Mouse (Mus musculus): Measurements from ENCODE around the gene Erp27. TPM values are rescaled to one million over a fixed set of nuclear protein-coding genes. Genes with fewer than 3 reads are reported as not detected.
A peak's percentile ranks its signal among the peaks of the same experiment; 100 is the strongest.

Gene Erp27
- polyA plus RNA-seq, 1 experiment from 2014 or later = 0.34 TPM

DNA sequence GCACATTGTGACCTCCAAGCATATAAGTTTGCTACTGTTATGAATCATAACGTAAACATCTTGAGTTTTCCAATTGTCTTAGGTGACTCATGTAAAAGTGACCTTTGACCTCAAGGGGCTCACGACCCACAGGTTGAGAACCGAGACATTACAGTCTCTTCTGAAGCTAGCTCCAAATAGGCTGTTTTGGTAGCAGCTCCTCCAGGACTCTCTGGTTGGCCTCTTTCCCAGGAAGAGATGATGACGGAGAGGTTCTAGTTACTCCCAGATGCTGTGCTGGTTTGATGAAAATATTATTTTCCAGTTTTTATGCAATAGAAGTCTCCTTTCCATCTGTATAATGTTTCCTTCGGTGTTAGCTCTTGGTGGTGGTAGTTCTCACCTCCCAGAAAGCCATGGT lies 53.1 kb downstream of the Erp27 start:
- WGBS = 79% methylated on average over 5 of the region's 5 CpGs
- no peaks in the 10 kb centered on the region for H3K9me3 ChIP-seq (ENCODE audit: control insufficient read depth, low read length)
- H3K9ac ChIP-seq (ENCODE audit: low read depth, low read length) = no peak overlapping the region
- DNase-seq (ENCODE audit: low spot score) = no peak
- H3K4me2 ChIP-seq (replicated peaks; ENCODE audit: low read depth, low read length) = no peak overlapping the region
- no peak overlapping the region for H3K4me3 ChIP-seq (ENCODE audit: low read depth, low read length)
- H3K27ac ChIP-seq (ENCODE audit: low read depth, low read length) = no peak overlapping the region
- no peaks in the 10 kb centered on the region for H3K27me3 ChIP-seq (ENCODE audit: control insufficient read depth, insufficient read depth, low read length)
- ATAC-seq (ENCODE audit: low FRiP score) = no peak
- H3K36me3 ChIP-seq (ENCODE audit: control insufficient read depth, insufficient read depth, low read length) = no peaks in the 10 kb centered on the region
- H3K4me1 ChIP-seq (replicated peaks; ENCODE audit: control insufficient read depth, insufficient read depth, low read length) = no peaks in the 10 kb centered on the region

DNA sequence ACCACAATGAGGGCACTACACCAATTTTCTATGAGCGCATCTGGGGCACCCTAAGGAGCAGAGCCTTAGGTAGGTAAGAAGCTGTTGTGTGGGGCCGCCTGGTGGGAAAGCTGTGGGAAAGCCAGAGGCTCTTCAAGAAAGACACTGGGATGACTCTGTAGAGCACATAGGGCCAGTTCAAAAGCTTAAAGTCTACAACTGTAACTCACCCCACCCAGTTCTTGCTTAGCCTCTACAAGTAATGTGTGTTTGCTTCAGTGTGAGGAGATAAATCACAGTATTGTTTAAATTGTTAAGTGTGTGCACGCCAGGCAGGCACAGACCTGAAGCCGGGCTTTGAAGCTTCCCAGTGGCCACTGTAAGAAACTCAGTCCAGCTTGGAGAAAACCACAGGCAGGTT lies 55.8 kb downstream of the Erp27 start:
- no peak overlapping the region for H3K4me3 ChIP-seq (ENCODE audit: low read depth, low read length)
- no peak overlapping the region for H3K27ac ChIP-seq (ENCODE audit: low read depth, low read length)
- H3K36me3 ChIP-seq (ENCODE audit: control insufficient read depth, insufficient read depth, low read length) = no peaks in the 10 kb centered on the region
- DNase-seq (ENCODE audit: low spot score) (no peak), ATAC-seq (ENCODE audit: low FRiP score) (no peak)
- H3K4me2 ChIP-seq (replicated peaks; ENCODE audit: low read depth, low read length) = no peak overlapping the region
- no peaks in the 10 kb centered on the region for H3K4me1 ChIP-seq (replicated peaks; ENCODE audit: control insufficient read depth, insufficient read depth, low read length)
- no peak overlapping the region for H3K9ac ChIP-seq (ENCODE audit: low read depth, low read length)
- no peaks in the 10 kb centered on the region for H3K27me3 ChIP-seq (ENCODE audit: control insufficient read depth, insufficient read depth, low read length)
- 89% methylated on average over 4 of the region's 4 CpGs for WGBS
- no peaks in the 10 kb centered on the region for H3K9me3 ChIP-seq (ENCODE audit: control insufficient read depth, low read length)

DNA sequence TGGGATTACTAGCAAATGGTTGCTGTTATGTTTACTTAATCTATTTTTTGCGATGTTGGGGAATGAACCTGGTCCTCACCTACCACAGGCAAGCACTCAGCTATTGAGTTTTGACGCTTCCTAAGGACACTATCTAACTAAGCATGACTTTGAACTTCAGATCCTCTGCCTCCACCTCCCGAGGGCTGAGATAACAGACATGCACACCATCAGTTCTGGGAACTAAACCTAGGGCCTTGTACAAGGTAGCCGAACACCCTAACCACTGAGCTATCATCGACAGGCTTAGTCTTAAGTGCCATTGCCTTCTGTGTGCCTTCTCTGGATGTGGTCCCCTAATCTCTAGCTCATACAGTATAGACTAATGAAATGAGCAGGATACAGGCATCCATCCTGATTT lies 56.6 kb downstream of the Erp27 start:
- H3K4me2 ChIP-seq (replicated peaks; ENCODE audit: low read depth, low read length) = no peak overlapping the region
- no peaks in the 10 kb centered on the region for H3K9me3 ChIP-seq (ENCODE audit: control insufficient read depth, low read length)
- ATAC-seq (ENCODE audit: low FRiP score) (no peak), DNase-seq (ENCODE audit: low spot score) (no peak)
- H3K4me3 ChIP-seq (ENCODE audit: low read depth, low read length) = no peak overlapping the region
- no peaks in the 10 kb centered on the region for H3K4me1 ChIP-seq (replicated peaks; ENCODE audit: control insufficient read depth, insufficient read depth, low read length)
- no peak overlapping the region for H3K9ac ChIP-seq (ENCODE audit: low read depth, low read length)
- no peaks in the 10 kb centered on the region for H3K36me3 ChIP-seq (ENCODE audit: control insufficient read depth, insufficient read depth, low read length)
- WGBS = 90% methylated on average over 5 of the region's 5 CpGs
- no peak overlapping the region for H3K27ac ChIP-seq (ENCODE audit: low read depth, low read length)
- H3K27me3 ChIP-seq (ENCODE audit: control insufficient read depth, insufficient read depth, low read length) = no peaks in the 10 kb centered on the region

DNA sequence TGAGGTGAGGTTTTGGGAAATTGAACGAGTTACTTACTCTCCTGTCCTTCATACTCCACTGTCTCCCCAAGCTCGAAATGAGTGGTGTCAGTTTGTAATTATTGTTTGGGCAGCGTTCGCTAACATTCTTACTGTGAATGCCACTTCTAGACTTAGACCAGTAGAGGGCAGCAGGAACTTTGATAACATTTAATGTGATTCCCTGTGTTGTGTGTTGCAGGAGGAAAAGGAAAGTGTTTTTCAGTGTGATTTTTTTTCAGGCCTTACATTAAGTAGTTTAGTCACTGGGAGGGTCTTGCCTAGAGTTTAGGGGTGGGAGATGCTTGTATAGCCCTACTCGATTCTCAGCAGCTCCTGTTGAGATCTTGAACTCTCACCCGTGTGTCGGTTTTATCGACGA lies 61.0 kb downstream of the Erp27 start:
- Histone ChIP-seq H3K4me3 (ENCODE audit: low read depth, low read length) (no peak overlapping the region), H3K9me3 (ENCODE audit: control insufficient read depth, low read length) (no peaks in the 10 kb centered on the region), H3K9ac (ENCODE audit: low read depth, low read length) (no peak overlapping the region), H3K27ac (ENCODE audit: low read depth, low read length) (no peak overlapping the region), H3K27me3 (ENCODE audit: control insufficient read depth, insufficient read depth, low read length) (no peaks in the 10 kb centered on the region), H3K4me2 (replicated peaks; ENCODE audit: low read depth, low read length) (no peak overlapping the region), H3K4me1 (replicated peaks; ENCODE audit: control insufficient read depth, insufficient read depth, low read length) (no peaks in the 10 kb centered on the region), H3K36me3 (ENCODE audit: control insufficient read depth, insufficient read depth, low read length) (no peaks in the 10 kb centered on the region)
- ATAC-seq (ENCODE audit: low FRiP score) (no peak), DNase-seq (ENCODE audit: low spot score) (peak; percentile 74)
- 51% methylated on average over 9 of the region's 9 CpGs for WGBS

DNA sequence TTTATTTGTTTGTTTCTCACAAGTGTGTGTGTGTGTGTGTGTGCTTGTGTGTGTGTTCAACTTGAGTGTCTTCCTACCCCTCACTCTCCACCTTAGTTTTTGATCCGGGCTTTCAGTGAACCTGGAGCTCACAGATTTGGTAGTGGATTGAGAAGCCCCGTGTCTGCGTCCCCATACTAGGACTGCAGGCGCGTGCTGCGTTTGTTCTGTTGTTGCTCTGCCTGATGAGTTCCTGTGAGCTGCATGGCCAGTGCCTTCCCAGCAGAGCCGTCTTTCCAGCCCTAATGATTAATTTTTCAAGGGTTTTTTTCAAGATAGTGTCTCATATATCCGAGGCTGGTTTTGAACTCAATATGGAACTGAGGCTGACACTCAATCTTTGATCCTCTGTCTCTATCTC lies 63.6 kb downstream of the Erp27 start:
- ATAC-seq (ENCODE audit: low FRiP score) (no peak), DNase-seq (ENCODE audit: low spot score) (no peak)
- no peaks in the 10 kb centered on the region for H3K36me3 ChIP-seq (ENCODE audit: control insufficient read depth, insufficient read depth, low read length)
- no peaks in the 10 kb centered on the region for H3K27me3 ChIP-seq (ENCODE audit: control insufficient read depth, insufficient read depth, low read length)
- WGBS = 82% methylated on average over 8 of the region's 8 CpGs
- H3K4me3 ChIP-seq (ENCODE audit: low read depth, low read length) = no peak overlapping the region
- H3K27ac ChIP-seq (ENCODE audit: low read depth, low read length) = no peak overlapping the region
- no peaks in the 10 kb centered on the region for H3K4me1 ChIP-seq (replicated peaks; ENCODE audit: control insufficient read depth, insufficient read depth, low read length)
- no peak overlapping the region for H3K9ac ChIP-seq (ENCODE audit: low read depth, low read length)
- no peak overlapping the region for H3K4me2 ChIP-seq (replicated peaks; ENCODE audit: low read depth, low read length)
- no peaks in the 10 kb centered on the region for H3K9me3 ChIP-seq (ENCODE audit: control insufficient read depth, low read length)

DNA sequence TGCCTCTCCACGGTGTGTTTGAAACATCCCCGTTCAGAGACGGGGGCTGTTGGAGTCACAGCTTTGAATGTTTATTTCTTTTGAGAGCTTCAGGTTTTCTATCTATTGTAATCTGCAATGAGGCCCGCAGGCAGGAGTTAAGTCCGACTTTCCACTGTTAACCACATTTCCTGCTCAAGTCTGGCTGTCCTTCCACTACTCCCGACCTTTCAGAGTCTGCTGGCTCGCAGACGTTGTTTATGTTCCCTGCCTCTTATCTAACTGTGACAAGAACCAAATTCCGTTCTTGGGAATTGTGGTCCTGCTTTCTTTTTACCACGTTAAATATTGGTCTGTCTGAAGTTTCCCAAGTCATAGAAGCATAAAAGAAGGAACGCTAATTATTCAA lies 64.1 kb downstream of the Erp27 start:
- WGBS = 68% methylated on average over 11 of the region's 11 CpGs

More for the DNA sequence above, 64.1 kb downstream of the Erp27 start:
- no peaks in the 10 kb centered on the region for H3K9me3 ChIP-seq (ENCODE audit: control insufficient read depth, low read length)
- H3K9ac ChIP-seq (ENCODE audit: low read depth, low read length) = no peak overlapping the region
- no peaks in the 10 kb centered on the region for H3K4me1 ChIP-seq (replicated peaks; ENCODE audit: control insufficient read depth, insufficient read depth, low read length)
- no peak overlapping the region for H3K27ac ChIP-seq (ENCODE audit: low read depth, low read length)
- H3K4me3 ChIP-seq (ENCODE audit: low read depth, low read length) = no peak overlapping the region
- H3K27me3 ChIP-seq (ENCODE audit: control insufficient read depth, insufficient read depth, low read length) = no peaks in the 10 kb centered on the region
- ATAC-seq (ENCODE audit: low FRiP score) (no peak), DNase-seq (ENCODE audit: low spot score) (no peak)
- no peaks in the 10 kb centered on the region for H3K36me3 ChIP-seq (ENCODE audit: control insufficient read depth, insufficient read depth, low read length)
- no peak overlapping the region for H3K4me2 ChIP-seq (replicated peaks; ENCODE audit: low read depth, low read length)

Other genes with a start within 250 kb of the Erp27 start
- gene Gucy2c, start 140.4 kb downstream of the Erp27 start, polyA plus RNA-seq (2014; fragmentation: Nextera tagmentation; extraction: Ambion mirVana) = 0.24 TPM in 1 of 2 replicates, not detected in the other
- gene Hist4h4, start 117.8 kb downstream of the Erp27 start, polyA plus RNA-seq (2014; fragmentation: Nextera tagmentation; extraction: Ambion mirVana) = 0.69 and 0.95 TPM in 2 replicates
- gene H2afj, start 113.9 kb downstream of the Erp27 start, polyA plus RNA-seq (2014; fragmentation: Nextera tagmentation; extraction: Ambion mirVana) = 100 and 105 TPM in 2 replicates
- 0.90 and 2.3 TPM in 2 replicates for gene BC049715, start 94.6 kb downstream of the Erp27 start, polyA plus RNA-seq (2014; fragmentation: Nextera tagmentation; extraction: Ambion mirVana)
- gene Wbp11, start 93.9 kb downstream of the Erp27 start, polyA plus RNA-seq (2014; fragmentation: Nextera tagmentation; extraction: Ambion mirVana) = 116 and 130 TPM in 2 replicates
- 0.63 TPM in 1 of 2 replicates, not detected in the other for gene Smco3, start 86.7 kb downstream of the Erp27 start, polyA plus RNA-seq (2014; fragmentation: Nextera tagmentation; extraction: Ambion mirVana)
- gene Art4, start 64.4 kb downstream of the Erp27 start, polyA plus RNA-seq (2014; fragmentation: Nextera tagmentation; extraction: Ambion mirVana) = 0.52 and 0.90 TPM in 2 replicates
- 4.7 and 8.3 TPM in 2 replicates for gene Mgp, start 46.4 kb downstream of the Erp27 start, polyA plus RNA-seq (2014; fragmentation: Nextera tagmentation; extraction: Ambion mirVana)
- gene Pde6h, start 1.7 kb upstream of the Erp27 start, polyA plus RNA-seq (2014; fragmentation: Nextera tagmentation; extraction: Ambion mirVana) = not detected in 2 replicates
- 34.2 and 37.3 TPM in 2 replicates for gene Arhgdib, start 19.7 kb upstream of the Erp27 start, polyA plus RNA-seq (2014; fragmentation: Nextera tagmentation; extraction: Ambion mirVana)
- gene Rerg, start 248.3 kb upstream of the Erp27 start, polyA plus RNA-seq (2014; fragmentation: Nextera tagmentation; extraction: Ambion mirVana) = 1.9 and 2.2 TPM in 2 replicates

Measured in hindbrain, embryonic 11.5 days (tissue).